Mouse (Mus musculus) hematopoietic stem cell, adult 5-6 weeks (primary cell): ENCODE data around the gene Eci3. TPM values are rescaled to one million over a fixed set of nuclear protein-coding genes. Genes with fewer than 3 reads are reported as not detected.
"Not testable (repeated sequence)": the region's sequence is repeated elsewhere in the genome, so short reads cannot be mapped to it uniquely, and the experiment has no call there.

Experiments
- ATAC-seq, 2 experiments: fragments of 125-278 bp in 1 of 2; replicated peaks in 1 of 2; 2 replicates each; pipeline ENCODE4 v1.8.0; 2016 to 2017; ENCODE audit warnings: inconsistent platforms in 2 of 2, mild to moderate bottlenecking in 2 of 2, moderate number of reproducible peaks in 2 of 2, low read depth in 1 of 2, moderate TSS enrichment in 1 of 2; ENCODE audit not compliant: low FRiP score in 2 of 2, poor library complexity in 2 of 2, severe bottlenecking in 2 of 2, insufficient read depth in 1 of 2, low TSS enrichment in 1 of 2
- total RNA-seq: library from RNA; stranded (forward); fragments of 172-1452, 232-1000 nt; gene quantifications from 2 replicates; pipeline ENCODE4 v1.2.3, GENCODE M21; 2017

The Eci3 gene
- total RNA-seq: not detected in 2 replicates

- peak; percentile 51 to 64 for ATAC-seq
Measured at GRCm38 (mm10) chr13:34963511-34964397, at the start of gene Eci3. Eci3 (minus strand) TSS chr13:34963810.

- no peak for ATAC-seq
Measured at GRCm38 (mm10) chr13:34995925-34996324, 32.3 kb upstream of the Eci3 start.

- ATAC-seq: peak; percentile 94 to 96
Measured at GRCm38 (mm10) chr13:34993983-34994811, 30.6 kb upstream of the Eci3 start.

GRCm38 (mm10) chr13:34993595-34993982 is 30.0 kb upstream of the Eci3 start:
- peak; percentile 39 to 46; a peak in 3 of 4 replicates for ATAC-seq

- ATAC-seq: no peak
Measured at GRCm38 (mm10) chr13:34993085-34993484, 29.5 kb upstream of the Eci3 start.

- no peak for ATAC-seq
Measured at GRCm38 (mm10) chr13:34991581-34992273, 28.1 kb upstream of the Eci3 start.

- ATAC-seq: peak in 1 of 2 experiments; percentile 32; a peak in 1 of 4 replicates
Measured at GRCm38 (mm10) chr13:34983479-34983878, 19.9 kb upstream of the Eci3 start.

GRCm38 (mm10) chr13:34978635-34979034 is 15.0 kb upstream of the Eci3 start:
- not testable (repeated sequence) for ATAC-seq

GRCm38 (mm10) chr13:34977410-34977809 is 13.8 kb upstream of the Eci3 start:
- ATAC-seq: no peak

GRCm38 (mm10) chr13:34976116-34976515 is 12.5 kb upstream of the Eci3 start:
- ATAC-seq: no peak

GRCm38 (mm10) chr13:34973770-34974169 is 10.2 kb upstream of the Eci3 start:
- no peak for ATAC-seq

- ATAC-seq: peak; percentile 51 to 65; a peak in 2 of 4 replicates
Measured at GRCm38 (mm10) chr13:34973149-34973548, 9.5 kb upstream of the Eci3 start.

GRCm38 (mm10) chr13:34972456-34972855 is 8.8 kb upstream of the Eci3 start:
- not testable (repeated sequence) for ATAC-seq

GRCm38 (mm10) chr13:34965647-34966046 is 2.0 kb upstream of the Eci3 start:
- not testable (repeated sequence) for ATAC-seq

- no peak for ATAC-seq
Measured at GRCm38 (mm10) chr13:34964866-34965265, 1.3 kb upstream of the Eci3 start.

GRCm38 (mm10) chr13:34964419-34964818 is 809 bp upstream of the Eci3 start:
- ATAC-seq: no peak

GRCm38 (mm10) chr13:34960996-34961770 is 2.4 kb downstream of the Eci3 start:
- no peak for ATAC-seq
